Mouse (Mus musculus) ovary, adult 18-20 months (tissue): ENCODE results near the gene Paip2b.
"Not testable (repeated sequence)": the region's sequence is repeated elsewhere in the genome, so short reads cannot be mapped to it uniquely, and the experiment has no call there.

Experiments
- DNase-seq: peaks from one replicate; pipeline ENCODE4 v3.0.0; 2022; ENCODE audit warnings: low spot score, mixed read lengths

Gene Paip2b

GRCm38 (mm10) chr6:83796686-83797085, 34.9 kb downstream of the Paip2b start:
- DNase-seq: no peak

- no peak for DNase-seq
Measured at GRCm38 (mm10) chr6:83795492-83795900, 36.0 kb downstream of the Paip2b start.

GRCm38 (mm10) chr6:83794760-83795296, 36.7 kb downstream of the Paip2b start, which contains the start of gene Nagk:
Gene Nagk (plus strand): TSS chr6:83794982.
- peak; percentile 92 for DNase-seq

GRCm38 (mm10) chr6:83791251-83791890, 40.2 kb downstream of the Paip2b start:
- DNase-seq: peak; percentile 55

GRCm38 (mm10) chr6:83790533-83790932, 41.0 kb downstream of the Paip2b start:
- DNase-seq: not testable (repeated sequence)

- no peak for DNase-seq
Measured at GRCm38 (mm10) chr6:83788554-83788953, 43.0 kb downstream of the Paip2b start.

GRCm38 (mm10) chr6:83786426-83786825, 45.1 kb downstream of the Paip2b start:
- DNase-seq: no peak

GRCm38 (mm10) chr6:83779026-83779425, 52.5 kb downstream of the Paip2b start:
- DNase-seq: no peak

GRCm38 (mm10) chr6:83778306-83778705, 53.2 kb downstream of the Paip2b start:
- DNase-seq: no peak

- peak; percentile 85 for DNase-seq
Measured at GRCm38 (mm10) chr6:83775638-83776293, 55.8 kb downstream of the Paip2b start, which contains the start of gene Tex261. Gene Tex261 (minus strand): TSS chr6:83775813.

- DNase-seq: no peak
Measured at GRCm38 (mm10) chr6:83774781-83775563, 56.6 kb downstream of the Paip2b start.

- DNase-seq: no peak
Measured at GRCm38 (mm10) chr6:83774126-83774525, 57.4 kb downstream of the Paip2b start.

- DNase-seq: no peak
Measured at GRCm38 (mm10) chr6:83768485-83768884, 63.1 kb downstream of the Paip2b start.

- peak; percentile 40 for DNase-seq
Measured at GRCm38 (mm10) chr6:83766982-83767381, 64.6 kb downstream of the Paip2b start.

- no peak for DNase-seq
Measured at GRCm38 (mm10) chr6:83762880-83763431, 68.6 kb downstream of the Paip2b start.

- DNase-seq: no peak
Measured at GRCm38 (mm10) chr6:83762344-83762743, 69.2 kb downstream of the Paip2b start, which contains the start of gene Ankrd53. Gene Ankrd53 (plus strand): TSS chr6:83762644.

GRCm38 (mm10) chr6:83756051-83756450, 75.5 kb downstream of the Paip2b start:
- DNase-seq: no peak
